Mouse (Mus musculus) right cerebral cortex, postnatal 25 days (tissue): ENCODE results near the gene Shank3.
A peak's percentile ranks its signal among the peaks of the same experiment; 100 is the strongest.

Source experiments
- DNase-seq: peaks from one replicate; pipeline ENCODE4 v3.0.0; 2022

Gene Shank3

GRCm38 (mm10) chr15:89557996-89558390 lies 58.6 kb downstream of the Shank3 start:
- no peak for DNase-seq

DNA sequence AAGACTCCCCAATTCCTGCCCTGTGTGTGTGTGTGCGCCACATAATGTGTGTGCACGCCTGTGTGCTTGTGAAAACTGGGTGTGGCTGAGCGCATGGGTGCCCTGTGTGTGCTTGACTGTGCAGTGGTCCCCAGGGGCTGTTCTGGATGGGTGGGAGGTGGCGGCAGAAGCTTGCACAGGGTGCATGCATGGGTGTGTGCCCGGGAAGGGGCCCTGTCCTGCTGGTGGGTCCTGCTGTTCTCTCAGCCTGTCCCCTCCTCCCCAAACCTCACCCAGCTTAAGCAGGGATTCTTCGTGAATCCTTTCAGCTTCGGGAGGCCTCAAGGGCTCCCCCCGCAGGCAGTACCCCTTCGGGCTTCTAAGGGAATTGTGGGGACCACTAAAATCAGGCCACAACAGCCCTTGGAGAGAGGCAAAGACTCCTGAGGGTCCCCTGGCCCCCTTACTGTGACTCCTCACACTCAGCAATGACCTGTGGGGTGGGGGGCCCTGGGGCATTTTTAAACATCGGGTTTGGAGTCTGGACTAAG lies 59.8 kb downstream of the Shank3 start:
- DNase-seq = no peak

GRCm38 (mm10) chr15:89568114-89568513 lies 68.7 kb downstream of the Shank3 start, which contains the start of gene Acr:
Gene Acr, plus strand, starts transcription at chr15:89568326.
- no peak for DNase-seq

GRCm38 (mm10) chr15:89572147-89572546 lies 72.7 kb downstream of the Shank3 start:
- no peak for DNase-seq

- DNase-seq = no peak
These were observed 83.1 kb downstream of the Shank3 start for GRCm38 (mm10) chr15:89582494-89582893.

GRCm38 (mm10) chr15:89585101-89585500 lies 85.7 kb downstream of the Shank3 start:
- no peak for DNase-seq

GRCm38 (mm10) chr15:89585631-89586030 lies 86.2 kb downstream of the Shank3 start:
- no peak for DNase-seq

GRCm38 (mm10) chr15:89589146-89589545 lies 89.7 kb downstream of the Shank3 start:
- DNase-seq = no peak

DNA sequence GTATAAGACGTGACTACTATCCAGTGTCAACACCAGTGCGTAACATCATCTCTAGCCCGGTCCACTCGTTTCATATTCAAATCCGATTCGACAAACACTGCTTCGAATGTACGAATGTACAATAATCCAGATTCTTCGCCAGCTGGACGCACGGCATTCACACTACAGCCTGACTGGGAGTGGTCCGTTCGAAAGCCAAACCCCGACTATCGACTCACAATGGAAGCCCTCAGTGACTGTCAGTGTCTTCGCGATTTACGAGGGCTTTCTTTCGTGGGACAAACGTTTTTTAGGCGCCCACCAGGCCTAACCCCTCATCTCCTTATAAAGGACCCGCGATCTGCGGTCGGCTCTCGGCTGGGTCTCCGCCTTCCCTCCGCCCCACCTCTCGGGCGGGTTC lies 91.9 kb downstream of the Shank3 start:
- no peak for DNase-seq

DNA sequence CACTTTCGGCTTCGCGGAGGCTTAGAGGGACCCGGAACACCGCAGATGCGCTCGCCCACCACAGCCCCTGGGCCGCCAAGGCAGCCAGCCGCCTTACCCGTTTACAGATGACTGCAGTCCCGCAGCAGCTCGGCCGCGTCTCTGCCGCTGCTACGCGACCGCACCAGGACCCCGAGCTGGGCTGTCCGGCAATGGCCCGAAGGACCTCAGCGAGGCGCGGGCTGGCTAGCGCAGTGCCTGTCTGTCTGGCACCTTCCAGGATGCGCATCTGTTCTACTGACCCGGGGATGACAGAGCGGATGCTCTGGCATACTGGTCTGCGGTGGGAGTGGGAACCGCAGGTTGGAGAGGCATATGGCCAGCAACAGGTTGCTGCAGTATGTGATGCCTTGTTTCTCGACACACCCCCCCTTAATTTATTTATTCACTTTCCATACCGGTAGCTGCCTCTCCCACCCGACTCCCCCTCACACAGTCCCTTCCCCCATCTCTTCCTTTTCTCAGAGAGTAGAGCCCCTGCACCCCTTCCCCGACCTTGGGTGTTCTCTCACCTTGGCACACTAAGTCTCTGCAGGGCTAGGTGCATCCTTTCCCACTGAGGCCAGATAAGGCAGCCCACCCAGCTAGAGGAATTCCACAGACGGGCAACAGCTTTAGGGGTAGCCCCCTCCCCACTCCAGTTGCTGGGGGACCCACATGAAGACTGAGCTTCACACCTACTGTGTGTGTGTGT lies 92.5 kb downstream of the Shank3 start, which contains the start of gene Rabl2:
TSS of gene Rabl2 (minus strand) at position 201 of the 733 bp plus-strand sequence.
- peak; percentile 88 for DNase-seq

DNA sequence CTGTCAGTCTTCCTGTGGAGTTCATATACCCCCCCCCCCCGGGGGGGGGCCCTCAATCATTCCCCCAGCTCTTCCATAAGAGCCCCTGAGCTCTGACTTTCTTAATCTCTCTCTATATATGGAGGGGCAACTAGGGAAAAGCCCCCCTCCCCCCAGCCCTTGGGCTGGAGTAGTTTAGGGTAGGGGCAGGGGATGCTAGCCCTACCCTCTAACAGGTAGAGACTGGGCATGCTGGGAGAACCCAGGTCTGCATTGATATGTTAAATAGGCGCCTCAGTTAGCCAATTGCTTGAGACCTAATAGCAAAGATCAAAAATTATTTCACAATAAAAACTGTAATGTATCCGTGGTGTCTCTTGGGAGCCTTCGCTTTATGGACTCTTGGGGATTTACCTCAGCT lies 93.1 kb downstream of the Shank3 start:
- DNase-seq = no peak

- no peak for DNase-seq
These were observed 106.6 kb downstream of the Shank3 start for GRCm38 (mm10) chr15:89605822-89606570.

GRCm38 (mm10) chr15:89607480-89607879 lies 108.1 kb downstream of the Shank3 start:
- DNase-seq = no peak

GRCm38 (mm10) chr15:89607888-89608287 lies 108.5 kb downstream of the Shank3 start:
- DNase-seq = no peak
